Mouse (Mus musculus): ENCODE data around the gene Strbp.

Strbp gene

GRCm38 (mm10) chr2:37702301-37703172 is 1.1 kb downstream of the Strbp start:
- 2% methylated on average over 65 of the region's 70 CpGs for WGBS

DNA sequence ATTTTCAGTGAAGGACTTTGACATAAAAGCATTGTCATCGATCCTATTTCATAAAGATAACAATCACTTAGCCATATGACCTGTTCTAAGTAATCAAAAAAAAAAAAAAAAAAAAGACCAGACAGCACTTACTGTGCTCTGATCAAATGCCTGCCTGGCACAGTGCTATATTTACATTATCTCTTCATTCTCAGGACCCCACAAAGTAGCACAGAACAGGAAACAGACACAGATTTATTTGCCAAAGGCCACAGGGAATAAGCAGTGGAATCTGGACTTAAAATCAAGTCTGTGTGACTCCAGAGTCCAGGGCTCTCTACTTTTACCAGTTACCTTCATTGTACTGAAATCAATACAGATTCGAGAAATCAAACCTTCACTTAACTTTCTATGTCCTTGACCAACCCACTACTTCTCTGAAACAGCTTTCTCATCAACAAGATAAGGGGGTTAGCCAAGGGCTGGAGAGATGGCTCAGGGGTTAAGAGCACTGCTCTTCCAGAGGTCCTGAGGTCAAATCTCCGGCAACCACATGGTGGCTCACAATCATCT is 14.5 kb downstream of the Strbp start:
- 70% methylated on average over 3 of the region's 3 CpGs for whole genome bisulfite sequencing

DNA sequence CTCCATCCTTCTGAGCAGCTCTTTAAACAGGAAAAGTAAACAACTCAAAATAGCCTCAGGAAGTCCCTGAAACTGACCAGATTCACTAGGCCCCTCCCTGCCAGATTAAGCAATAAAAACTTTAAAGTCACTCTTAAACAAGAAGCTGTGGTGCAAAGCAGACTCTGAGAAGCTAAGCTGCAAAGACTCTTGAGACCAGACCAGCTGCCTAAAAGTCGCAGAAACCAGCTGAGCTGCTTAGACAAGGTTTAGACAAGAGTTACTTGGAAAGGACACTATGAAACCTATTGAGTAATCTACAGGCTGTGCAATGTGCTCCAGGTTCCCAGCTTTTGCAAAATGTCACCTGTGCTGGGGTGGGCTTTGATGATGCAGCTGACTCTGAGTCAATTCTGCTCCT is 16.6 kb downstream of the Strbp start:
- whole genome bisulfite sequencing = 81% methylated on average over 1 of the region's 1 CpGs

DNA sequence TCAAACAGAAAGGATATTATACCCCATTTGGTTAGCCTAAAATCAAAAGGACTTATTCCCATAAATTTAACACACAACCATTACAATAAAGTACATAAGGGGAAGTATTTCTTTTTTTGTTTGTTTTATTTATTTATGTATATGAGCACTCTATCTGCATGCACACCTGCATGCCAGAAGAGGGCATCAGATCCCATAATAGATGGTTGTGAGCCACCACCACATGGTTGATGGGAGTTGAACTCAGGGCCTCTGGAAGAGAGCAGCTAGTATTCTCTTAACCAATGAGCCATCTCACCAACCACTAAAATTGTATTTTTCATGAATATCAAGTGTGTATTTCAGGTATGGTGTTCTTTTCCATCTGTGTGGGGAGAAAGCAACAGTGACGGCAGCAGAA is 18.8 kb downstream of the Strbp start:
- whole genome bisulfite sequencing = 82% methylated on average over 1 of the region's 1 CpGs

DNA sequence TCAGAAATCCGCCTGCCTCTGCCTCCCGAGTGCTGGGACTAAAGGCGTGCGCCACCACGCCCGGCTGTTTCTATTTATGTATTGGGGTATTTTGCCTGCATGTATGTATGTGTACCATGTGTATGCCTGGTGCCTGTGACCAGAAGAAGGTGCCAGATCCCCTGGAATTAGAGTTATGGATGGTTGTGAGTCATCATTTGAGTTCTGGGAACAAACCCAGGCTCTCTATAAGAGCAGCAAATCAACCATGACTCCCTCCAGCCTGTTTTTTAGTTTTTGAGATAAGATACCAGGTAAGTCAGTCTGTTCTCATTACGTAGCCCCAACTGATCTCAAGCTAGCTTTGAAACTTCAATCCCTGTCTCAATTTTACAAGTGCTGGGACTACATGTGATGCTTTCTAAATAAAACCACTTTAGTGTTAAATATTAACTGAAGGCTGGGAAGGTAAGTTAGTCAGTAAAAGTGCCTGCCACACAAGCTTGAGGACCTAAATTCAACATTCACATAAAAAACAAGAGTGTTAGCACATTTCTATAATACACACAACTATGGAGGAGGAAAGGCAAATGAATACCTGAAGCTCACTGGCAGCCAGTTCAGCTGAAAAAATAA is 21.4 kb downstream of the Strbp start:
- 75% methylated on average over 7 of the region's 7 CpGs for WGBS

- 41% methylated on average over 1 of the region's 1 CpGs for WGBS
Measured at GRCm38 (mm10) chr2:37651086-37651485, 52.6 kb downstream of the Strbp start.

GRCm38 (mm10) chr2:37649590-37649989 is 54.1 kb downstream of the Strbp start:
- 82% methylated on average over 2 of the region's 2 CpGs for WGBS

DNA sequence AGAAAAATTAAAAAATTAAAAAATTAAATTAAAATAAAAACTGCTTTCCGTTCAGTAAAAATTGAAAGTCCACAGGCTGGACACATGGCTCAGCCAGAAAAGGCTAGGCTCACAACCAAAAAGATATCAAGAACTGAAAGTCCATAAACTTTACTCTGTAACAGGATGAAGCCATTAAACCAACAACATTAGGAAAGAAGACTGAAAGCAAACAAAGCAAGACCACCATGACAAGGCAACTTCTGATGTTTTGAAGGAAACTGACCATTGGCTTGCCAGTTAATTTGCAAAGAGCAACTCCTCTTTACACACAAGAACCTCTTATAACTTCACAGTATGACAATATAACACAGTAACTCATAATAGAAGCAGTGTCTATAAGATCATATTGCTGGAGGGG is 54.7 kb downstream of the Strbp start:
- WGBS = 78% methylated on average over 1 of the region's 1 CpGs

DNA sequence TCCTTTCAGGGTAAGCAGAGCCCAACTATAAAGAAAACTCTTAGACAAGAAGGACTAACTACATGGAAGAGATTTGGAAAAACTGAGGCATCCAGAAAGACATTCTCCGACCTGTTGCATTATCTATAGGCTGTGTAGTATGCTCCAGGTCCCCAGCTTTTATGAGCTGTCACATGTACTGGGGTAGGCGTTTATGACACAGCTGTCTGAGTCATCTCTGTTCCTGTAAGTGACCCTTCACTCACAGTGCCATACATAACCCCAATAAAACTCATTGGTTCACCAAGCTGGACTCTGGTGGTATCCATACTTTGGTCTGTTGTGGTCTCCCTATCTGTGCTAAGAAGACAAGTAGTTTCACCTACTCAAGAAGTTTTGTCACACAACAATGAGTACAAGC is 80.3 kb downstream of the Strbp start:
- 87% methylated on average over 2 of the region's 2 CpGs for WGBS

DNA sequence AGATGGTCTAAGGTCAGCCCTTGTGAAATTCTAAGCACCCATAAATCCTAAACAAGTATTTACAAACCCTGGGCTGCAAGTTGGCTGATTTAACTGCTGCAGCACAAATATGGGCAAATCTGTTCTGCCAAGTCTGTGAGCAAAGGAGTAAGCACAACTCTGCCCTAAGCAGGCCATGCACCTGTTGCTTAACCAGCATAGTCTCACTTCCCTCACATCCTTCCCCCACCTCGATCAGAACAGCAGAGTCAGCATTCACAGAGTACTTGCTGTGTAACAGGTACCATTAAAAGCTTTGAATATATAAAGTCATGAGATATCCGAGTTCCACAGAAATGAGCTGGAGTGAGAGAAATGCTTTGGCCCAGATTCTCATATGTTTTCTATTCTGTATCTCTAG is 125.5 kb downstream of the Strbp start:
- WGBS = 49% methylated on average over 2 of the region's 2 CpGs

DNA sequence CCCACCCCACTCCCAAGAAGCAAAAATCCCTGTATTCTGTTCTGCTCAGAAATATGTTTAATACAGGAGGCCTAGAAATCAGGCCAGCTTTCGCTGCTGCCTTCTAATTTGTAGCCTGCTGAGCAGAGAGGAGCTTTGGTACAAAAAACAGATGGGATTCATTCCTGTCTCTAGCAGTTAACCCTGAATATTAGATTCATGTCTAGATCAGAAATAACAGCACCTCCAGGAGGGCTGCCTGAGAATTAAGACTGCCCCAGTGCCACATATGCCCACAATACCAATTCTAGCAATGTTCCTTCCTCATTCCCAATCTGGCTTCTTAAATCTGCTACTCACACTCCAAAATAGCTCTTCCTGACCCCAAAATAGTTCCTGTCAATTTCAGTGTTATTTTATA is 127.0 kb downstream of the Strbp start:
- 38% methylated on average over 1 of the region's 1 CpGs for WGBS

DNA sequence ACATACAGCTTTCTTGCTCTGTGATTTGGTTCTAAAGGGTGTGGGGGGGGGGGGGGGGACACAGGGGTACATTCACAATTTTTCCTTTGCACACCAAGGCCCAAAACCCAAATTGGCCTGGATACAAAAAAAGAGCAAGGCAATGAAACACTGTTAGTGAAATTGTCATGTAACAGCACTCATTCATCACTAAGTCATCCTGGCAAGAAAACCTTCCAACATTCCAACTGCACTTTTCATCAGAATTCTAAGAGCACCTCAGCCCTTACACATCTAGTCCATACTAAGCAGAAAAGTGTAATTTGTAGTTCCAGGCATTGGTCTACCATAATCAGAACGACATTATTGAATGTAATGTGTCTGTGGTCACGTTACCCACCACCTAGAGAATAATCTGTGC is 131.5 kb downstream of the Strbp start:
- 89% methylated on average over 2 of the region's 2 CpGs for WGBS

- WGBS = 50% methylated on average over 2 of the region's 2 CpGs
Measured at GRCm38 (mm10) chr2:37570703-37571102, 133.0 kb downstream of the Strbp start.

DNA sequence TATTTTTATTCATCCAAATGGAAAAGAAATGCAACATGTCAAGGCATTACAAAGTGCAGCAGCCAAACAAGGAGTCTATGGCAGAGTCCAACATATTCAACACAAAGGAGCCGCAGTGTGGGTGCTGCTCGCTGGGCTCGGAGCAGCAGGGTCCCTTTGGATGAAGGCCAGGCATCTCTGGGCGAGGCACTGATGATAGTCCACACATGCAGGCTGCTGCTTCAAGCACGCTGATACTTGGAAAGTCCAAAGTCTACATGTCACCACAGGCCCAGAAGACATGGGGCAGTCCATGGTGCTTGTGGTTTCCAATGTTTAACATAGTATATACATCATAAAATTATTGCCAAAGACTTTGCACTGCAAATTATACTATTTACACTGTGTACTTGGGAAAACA is 133.8 kb downstream of the Strbp start:
- 32% methylated on average over 5 of the region's 5 CpGs for WGBS

DNA sequence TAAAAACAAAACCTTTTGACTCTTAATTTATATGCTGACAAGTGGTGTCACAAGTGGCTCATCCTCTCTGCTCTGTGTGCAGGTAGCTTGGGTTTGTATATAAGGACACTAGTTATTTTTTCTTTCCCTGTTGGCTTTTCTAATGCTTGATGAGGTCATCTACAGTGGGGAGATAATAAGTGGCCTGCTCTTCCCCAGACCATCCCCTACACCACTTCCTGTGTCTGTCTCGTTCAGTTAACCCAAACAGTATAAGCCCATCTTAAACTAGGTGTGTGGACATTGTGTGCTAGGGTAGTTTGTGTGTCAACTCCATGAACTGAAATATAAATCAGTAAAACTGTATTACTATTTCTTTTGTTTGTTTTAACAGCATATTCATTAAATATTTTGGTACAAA is 137.6 kb downstream of the Strbp start:
- 72% methylated on average over 1 of the region's 1 CpGs for WGBS

DNA sequence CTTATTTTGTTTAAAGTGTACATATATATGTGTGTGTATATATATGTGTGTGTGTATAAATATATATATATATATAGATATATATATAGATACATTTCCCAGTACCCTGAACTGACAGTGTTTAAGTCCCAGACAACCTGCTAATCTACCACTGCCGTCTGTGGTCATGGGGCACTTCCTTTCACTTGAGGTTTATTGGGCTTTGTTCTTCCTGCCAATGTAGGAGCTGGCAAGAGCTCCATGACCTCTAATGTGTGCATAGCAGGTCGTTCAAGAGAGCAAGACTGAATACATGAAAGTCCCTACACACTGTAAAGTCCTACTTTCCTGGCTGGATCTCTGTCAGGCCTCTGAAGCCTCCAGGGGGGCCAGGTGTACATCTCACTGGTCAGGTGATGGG is 138.1 kb downstream of the Strbp start:
- 22% methylated on average over 2 of the region's 2 CpGs for WGBS

GRCm38 (mm10) chr2:37556366-37556765 is 147.3 kb downstream of the Strbp start:
- WGBS = 80% methylated on average over 2 of the region's 2 CpGs

GRCm38 (mm10) chr2:37549346-37550012 is 154.2 kb downstream of the Strbp start:
- 70% methylated on average over 1 of the region's 1 CpGs for WGBS

- WGBS = 69% methylated on average over 3 of the region's 3 CpGs
Measured at GRCm38 (mm10) chr2:37531639-37532038, 172.0 kb downstream of the Strbp start.

DNA sequence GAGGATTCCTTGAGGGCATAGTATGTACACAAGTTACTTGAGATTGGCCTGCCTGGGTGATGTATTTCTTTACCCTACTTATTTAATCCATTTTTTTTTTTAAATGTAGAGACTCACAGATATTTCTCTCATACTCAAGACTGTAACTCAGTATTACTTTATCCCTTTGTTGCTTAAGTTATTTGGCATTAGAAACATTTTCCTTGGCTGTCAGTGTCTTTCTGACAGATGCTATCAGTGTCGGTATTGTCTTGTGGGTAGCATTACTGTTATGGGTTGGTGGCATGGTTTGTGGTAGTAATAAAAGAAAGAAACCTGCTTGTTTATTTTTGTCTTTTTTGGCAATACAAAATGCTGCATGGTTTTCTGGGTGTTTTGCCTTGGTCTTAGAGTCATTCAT is 172.9 kb downstream of the Strbp start:
- 60% methylated on average over 1 of the region's 1 CpGs for WGBS

- 96% methylated on average over 2 of the region's 2 CpGs for WGBS
Measured at GRCm38 (mm10) chr2:37529397-37529796, 174.3 kb downstream of the Strbp start.

GRCm38 (mm10) chr2:37519286-37519640 is 184.4 kb downstream of the Strbp start:
- whole genome bisulfite sequencing = 53% methylated on average over 1 of the region's 1 CpGs
